Mouse (Mus musculus) lung, postnatal 0 days (tissue): ENCODE results near the gene March4. TPM values are rescaled to one million over a fixed set of nuclear protein-coding genes. Genes with fewer than 3 reads are reported as not detected.

Source experiments
- ATAC-seq: fragments of 200-750 bp; cut with Nextera tagmentation; 2 replicates; pipeline ENCODE4 v1.8.0; 2017; ENCODE audit warnings: moderate library complexity
- DNase-seq: peaks from one replicate; pipeline ENCODE4 v3.0.0-alpha.2; 2016; ENCODE audit warnings: low spot score
- H3K27ac ChIP-seq: fragments of 300-500 bp; sonication (generic); 2 replicates; pipeline ENCODE4 v1.5.1; 2014; ENCODE audit warnings: antibody characterized with exemption, mild to moderate bottlenecking, low read length, mixed read lengths
- H3K27me3 ChIP-seq: fragments of 300-500 bp; sonication (generic); replicated peaks from 2 replicates; pipeline ENCODE4 v1.6.1; 2014; ENCODE audit warnings: low read length, mixed read lengths; ENCODE audit not compliant: insufficient read depth
- H3K36me3 ChIP-seq: fragments of 300-500 bp; sonication (generic); 2 replicates; pipeline ENCODE4 v1.6.1; 2014; ENCODE audit warnings: low read length, mixed read lengths; ENCODE audit not compliant: insufficient read depth
- H3K4me1 ChIP-seq: fragments of 300-500 bp; sonication (generic); 2 replicates; pipeline ENCODE4 v1.6.1; 2014; ENCODE audit warnings: antibody characterized with exemption, low read depth, low read length, mixed read lengths; ENCODE audit not compliant: insufficient read depth
- H3K4me2 ChIP-seq: fragments of 300-500 bp; sonication (generic); replicated peaks from 2 replicates; pipeline ENCODE4 v1.6.1; 2014; ENCODE audit warnings: low read depth, mild to moderate bottlenecking, low read length, moderate library complexity, mixed read lengths
- H3K4me3 ChIP-seq: fragments of 300-500 bp; sonication (generic); 2 replicates; pipeline ENCODE4 v1.5.1; 2014; ENCODE audit warnings: low read depth, low read length
- H3K9ac ChIP-seq: fragments of 300-500 bp; sonication (generic); replicated peaks from 2 replicates; pipeline ENCODE4 v1.6.1; 2014; ENCODE audit warnings: low read depth, mild to moderate bottlenecking
- H3K9me3 ChIP-seq: fragments of 300-500 bp; sonication (generic); 2 replicates; pipeline ENCODE4 v1.6.1; 2016; ENCODE audit warnings: low read length, mixed read lengths
- CTCF ChIP-seq: IDR thresholded peaks from 2 replicates; pipeline ENCODE4 v1.5.1; 2016; ENCODE audit warnings: antibody characterized with exemption, mild to moderate bottlenecking
- EP300 ChIP-seq: IDR thresholded peaks from 2 replicates; pipeline ENCODE4 v1.6.1; 2016; ENCODE audit warnings: antibody characterized with exemption, mild to moderate bottlenecking, control low read depth
- WGBS: fragments of 180-500 bp; shearing (Covaris S2); extraction: QIAGEN DNeasy Blood & Tissue Kit; methylation state at CpG from one replicate; pipeline ENCODE4 v1.1.7; 2014; 5-methylcytosine and 5-hydroxymethylcytosine counted together
- polyA plus RNA-seq: library from polyadenylated mRNA; unstranded; fragments of >200 nt; fragmentation: Nextera tagmentation; extraction: Ambion mirVana; gene quantifications from 2 replicates; pipeline ENCODE4 v1.2.1, GENCODE M21; 2015

The March4 gene
- polyA plus RNA-seq, 1 experiment from 2014 or later: 0.06 TPM

DNA sequence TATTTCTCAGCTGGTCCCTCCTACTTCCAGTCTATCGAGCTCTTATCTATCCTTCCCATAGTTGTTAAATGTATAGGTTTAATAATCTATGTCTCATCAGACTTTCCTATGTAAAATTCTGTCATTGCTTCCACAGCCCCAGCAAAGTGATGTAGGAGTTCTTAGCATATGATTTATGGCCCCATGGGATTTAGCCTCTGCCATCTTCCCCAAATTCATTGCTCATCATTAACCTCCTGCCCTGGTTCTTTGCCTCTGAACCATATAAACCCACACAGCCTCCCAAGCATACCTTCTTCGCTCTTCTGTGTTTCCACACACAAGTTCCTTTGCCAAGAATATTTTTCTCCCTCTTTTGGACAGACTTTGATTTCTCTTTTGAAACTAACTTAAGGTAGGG is 94.0 kb downstream of the March4 start:
- DNase-seq (no peak), ATAC-seq (no peak)
- no peak overlapping the region for H3K9ac ChIP-seq
- no peaks in the 10 kb centered on the region for H3K27me3 ChIP-seq
- H3K9me3 ChIP-seq: no peaks in the 10 kb centered on the region
- H3K4me3 ChIP-seq: no peak overlapping the region
- TF ChIP-seq EP300 (no peak), CTCF (no peak)
- no peaks in the 10 kb centered on the region for H3K36me3 ChIP-seq
- H3K4me2 ChIP-seq: no peak overlapping the region
- no peak overlapping the region for H3K27ac ChIP-seq
- WGBS: 85% methylated on average over 2 of the region's 2 CpGs
- H3K4me1 ChIP-seq: no peaks in the 10 kb centered on the region

- Histone ChIP-seq H3K9ac (no peak overlapping the region), H3K4me2 (no peak overlapping the region), H3K9me3 (no peaks in the 10 kb centered on the region), H3K27me3 (no peaks in the 10 kb centered on the region), H3K36me3 (no peaks in the 10 kb centered on the region), H3K4me3 (no peak overlapping the region), H3K27ac (no peak overlapping the region), H3K4me1 (no peaks in the 10 kb centered on the region)
- DNase-seq (no peak), ATAC-seq (no peak)
- TF ChIP-seq EP300 (no peak), CTCF (no peak)
- 69% methylated on average over 8 of the region's 8 CpGs for WGBS
These were observed 97.6 kb downstream of the March4 start for GRCm38 (mm10) chr1:72439146-72439545.

DNA sequence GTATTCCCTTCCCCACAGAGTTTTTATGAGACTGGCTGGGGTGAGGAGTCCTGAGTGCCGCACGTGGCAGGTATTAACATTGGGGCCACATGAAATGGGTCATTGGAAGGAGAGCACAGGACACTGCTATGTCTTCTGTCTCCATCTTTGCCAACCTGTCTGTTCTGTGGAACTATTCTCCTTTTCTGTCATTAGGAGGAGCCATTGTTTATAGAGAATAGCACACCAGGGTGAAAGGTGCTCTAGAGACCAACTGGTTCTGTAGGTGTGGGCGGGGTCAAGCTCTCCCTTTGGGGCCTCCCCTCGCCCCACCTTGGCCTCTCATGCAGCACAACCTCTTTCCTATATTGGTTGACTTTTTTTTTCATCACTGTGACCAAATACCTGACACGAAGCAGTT is 99.8 kb downstream of the March4 start:
- TF ChIP-seq EP300 (no peak), CTCF (no peak)
- Histone ChIP-seq H3K27ac (no peak overlapping the region), H3K27me3 (no peaks in the 10 kb centered on the region), H3K4me1 (no peaks in the 10 kb centered on the region), H3K9me3 (no peaks in the 10 kb centered on the region), H3K4me2 (no peak overlapping the region), H3K9ac (no peak overlapping the region), H3K4me3 (no peak overlapping the region), H3K36me3 (no peaks in the 10 kb centered on the region)
- ATAC-seq (no peak), DNase-seq (no peak)
- WGBS: 71% methylated on average over 5 of the region's 5 CpGs

DNA sequence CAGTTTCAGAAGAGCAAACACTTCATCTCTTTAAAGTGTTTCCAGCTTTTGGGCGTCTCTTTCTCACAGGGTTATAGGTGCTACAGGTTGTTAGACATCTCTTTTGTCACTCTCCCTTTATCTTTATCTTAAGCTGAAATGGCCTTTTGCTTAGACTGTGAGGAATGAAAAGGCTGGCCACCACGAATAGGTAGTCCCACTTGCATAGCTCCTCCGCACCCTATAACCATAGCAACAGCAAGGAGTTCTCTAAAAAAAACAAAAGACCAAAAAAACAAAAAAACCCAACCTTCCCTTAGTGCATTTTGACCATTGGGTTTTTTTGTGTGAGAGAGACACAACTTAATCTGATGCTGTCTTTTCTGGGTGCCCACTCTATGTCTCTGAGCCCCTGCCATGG is 102.2 kb downstream of the March4 start:
- ATAC-seq: no peak
- H3K9me3 ChIP-seq: no peaks in the 10 kb centered on the region
- no peak overlapping the region for H3K9ac ChIP-seq
- H3K27me3 ChIP-seq: no peaks in the 10 kb centered on the region
- no peak for DNase-seq
- no peak overlapping the region for H3K4me2 ChIP-seq
- TF ChIP-seq EP300 (no peak), CTCF (no peak)
- no peak overlapping the region for H3K27ac ChIP-seq
- no peaks in the 10 kb centered on the region for H3K4me1 ChIP-seq
- H3K36me3 ChIP-seq: no peaks in the 10 kb centered on the region
- 47% methylated on average over 3 of the region's 3 CpGs for WGBS
- no peak overlapping the region for H3K4me3 ChIP-seq

DNA sequence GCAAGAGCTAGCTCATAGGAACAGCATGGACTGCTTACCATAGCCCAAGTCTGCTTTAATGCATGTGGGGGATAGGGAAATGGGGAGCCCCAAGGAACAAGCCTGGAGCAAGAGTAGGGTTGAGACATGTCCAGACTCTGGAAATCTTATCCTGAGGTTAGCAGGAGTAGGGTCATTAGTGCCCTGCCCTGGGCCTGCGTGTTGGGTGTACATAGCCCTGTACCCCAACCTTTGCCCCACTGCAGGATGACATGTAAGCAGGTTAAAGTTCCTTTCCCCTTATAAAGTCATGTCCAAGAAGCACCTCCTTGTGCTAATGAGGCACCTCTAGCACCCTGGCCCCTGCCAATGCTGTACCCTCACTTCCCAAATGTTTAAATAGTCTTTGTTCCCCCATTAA is 104.2 kb downstream of the March4 start:
- H3K4me3 ChIP-seq: no peak overlapping the region
- TF ChIP-seq EP300 (no peak), CTCF (no peak)
- H3K4me2 ChIP-seq: no peak overlapping the region
- H3K27me3 ChIP-seq: no peaks in the 10 kb centered on the region
- H3K9me3 ChIP-seq: no peaks in the 10 kb centered on the region
- H3K36me3 ChIP-seq: no peaks in the 10 kb centered on the region
- 89% methylated on average over 1 of the region's 1 CpGs for WGBS
- H3K9ac ChIP-seq: no peak overlapping the region
- H3K4me1 ChIP-seq: no peaks in the 10 kb centered on the region
- ATAC-seq: no peak
- DNase-seq: no peak
- no peak overlapping the region for H3K27ac ChIP-seq

- TF ChIP-seq EP300 (0 out of 2 replicates have a peak, but pooled peaks have one; percentile 11), CTCF (no peak)
- Histone ChIP-seq H3K4me2 (no peak overlapping the region), H3K27me3 (no peaks in the 10 kb centered on the region), H3K4me3 (no peak overlapping the region), H3K9me3 (no peaks in the 10 kb centered on the region), H3K27ac (no peak overlapping the region), H3K9ac (no peak overlapping the region), H3K36me3 (no peaks in the 10 kb centered on the region), H3K4me1 (no peaks in the 10 kb centered on the region)
- ATAC-seq (no peak; the same call in 1 of the 2 replicates), DNase-seq (peak; percentile 26)
- 84% methylated on average over 7 of the region's 7 CpGs for WGBS
These were observed 107.5 kb downstream of the March4 start for GRCm38 (mm10) chr1:72429107-72429807.
